Mouse (Mus musculus) neural tube, embryonic 13.5 days (tissue): Measurements from ENCODE around the gene Ugt1a10. TPM values are rescaled to one million over a fixed set of nuclear protein-coding genes. Genes with fewer than 3 reads are reported as not detected.

ENCODE experiments used
- ATAC-seq: fragments of 200-750 bp; cut with Nextera tagmentation; 2 replicates; pipeline ENCODE4 v1.8.0; 2017; ENCODE audit warnings: low read depth, mild to moderate bottlenecking, moderate TSS enrichment, moderate library complexity
- H3K27ac ChIP-seq: fragments of 300-500 bp; sonication (generic); replicated peaks from 2 replicates; pipeline ENCODE4 v1.5.1; 2015; ENCODE audit warnings: moderate library complexity, mild to moderate bottlenecking, inconsistent platforms
- H3K27me3 ChIP-seq: fragments of 300-500 bp; sonication (generic); 2 replicates; pipeline ENCODE4 v1.6.1; 2015; ENCODE audit warnings: mild to moderate bottlenecking, inconsistent platforms
- H3K36me3 ChIP-seq: fragments of 300-500 bp; sonication (generic); 2 replicates; pipeline ENCODE4 v1.6.1; 2015; ENCODE audit warnings: mild to moderate bottlenecking, inconsistent platforms
- H3K4me1 ChIP-seq: fragments of 300-500 bp; sonication (generic); replicated peaks from 2 replicates; pipeline ENCODE4 v1.6.1; 2015; ENCODE audit warnings: inconsistent platforms
- H3K4me2 ChIP-seq: fragments of 300-500 bp; sonication (generic); 2 replicates; pipeline ENCODE4 v1.6.1; 2015; ENCODE audit warnings: inconsistent platforms, mild to moderate bottlenecking, moderate library complexity
- H3K4me3 ChIP-seq: fragments of 300-500 bp; sonication (generic); 2 replicates; pipeline ENCODE4 v1.5.1; 2015; ENCODE audit warnings: mild to moderate bottlenecking, inconsistent platforms
- H3K9ac ChIP-seq: fragments of 300-500 bp; sonication (generic); 2 replicates; pipeline ENCODE4 v1.6.1; 2015; ENCODE audit warnings: moderate library complexity, mild to moderate bottlenecking, inconsistent platforms
- H3K9me3 ChIP-seq: fragments of 300-500 bp; sonication (generic); 2 replicates; pipeline ENCODE4 v1.6.1; 2016; ENCODE audit warnings: inconsistent platforms
- WGBS: fragments of 180-500 bp; shearing (Covaris S2); methylation state at CpG from one replicate; pipeline ENCODE4 v1.1.7; 2015; 5-methylcytosine and 5-hydroxymethylcytosine counted together
- polyA plus RNA-seq: library from polyadenylated mRNA; unstranded; fragments of >200 nt; fragmentation: Nextera tagmentation; extraction: Ambion mirVana; gene quantifications from 2 replicates; pipeline ENCODE4 v1.2.1, GENCODE M21; 2015

Gene Ugt1a10
- polyA plus RNA-seq, 1 experiment from 2014 or later: not detected

GRCm38 (mm10) chr1:88240579-88240978 lies 185.4 kb downstream of the Ugt1a10 start:
- Histone ChIP-seq H3K36me3 (no peaks in the 10 kb centered on the region), H3K4me2 (no peak overlapping the region), H3K4me1 (no peaks in the 10 kb centered on the region), H3K4me3 (no peak overlapping the region), H3K27me3 (no peaks in the 10 kb centered on the region), H3K9me3 (peaks cover 96% of the 10 kb centered on the region), H3K9ac (no peak overlapping the region), H3K27ac (no peak overlapping the region)
- 77% methylated on average over 4 of the region's 4 CpGs for WGBS
- no peak for ATAC-seq

DNA sequence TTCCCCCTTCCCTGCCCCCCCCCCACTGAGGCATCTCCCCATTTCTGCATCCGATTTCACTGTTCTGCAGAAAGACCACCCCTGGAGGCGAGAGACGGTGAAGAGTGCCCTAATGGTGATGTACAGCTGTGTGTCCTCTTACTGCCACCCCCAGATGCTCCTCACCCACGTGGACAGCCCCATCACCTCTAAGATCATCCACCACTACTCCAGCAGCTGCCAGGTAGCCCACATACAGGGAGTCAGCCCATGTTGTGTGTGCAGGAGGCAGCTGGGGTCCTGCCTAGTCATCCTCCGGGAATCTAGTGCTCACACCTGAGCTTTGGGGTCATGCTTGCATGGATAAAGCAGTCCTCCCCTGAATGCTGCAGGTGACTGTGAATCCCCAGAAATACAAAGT lies 188.7 kb downstream of the Ugt1a10 start:
- H3K4me3 ChIP-seq: no peak overlapping the region
- no peak for ATAC-seq
- no peak overlapping the region for H3K4me2 ChIP-seq
- H3K27me3 ChIP-seq: no peaks in the 10 kb centered on the region
- WGBS: 67% methylated on average over 5 of the region's 5 CpGs
- no peak overlapping the region for H3K27ac ChIP-seq
- no peaks in the 10 kb centered on the region for H3K36me3 ChIP-seq
- H3K9ac ChIP-seq: no peak overlapping the region
- peaks cover 99% of the 10 kb centered on the region for H3K9me3 ChIP-seq
- H3K4me1 ChIP-seq: no peaks in the 10 kb centered on the region

GRCm38 (mm10) chr1:88245881-88246280 lies 190.7 kb downstream of the Ugt1a10 start:
- H3K36me3 ChIP-seq: no peaks in the 10 kb centered on the region
- peaks cover 99% of the 10 kb centered on the region for H3K9me3 ChIP-seq
- no peak overlapping the region for H3K4me2 ChIP-seq
- no peak for ATAC-seq
- H3K4me3 ChIP-seq: no peak overlapping the region
- H3K4me1 ChIP-seq: no peaks in the 10 kb centered on the region
- H3K9ac ChIP-seq: no peak overlapping the region
- WGBS: 80% methylated on average over 6 of the region's 6 CpGs
- H3K27ac ChIP-seq: no peak overlapping the region
- no peaks in the 10 kb centered on the region for H3K27me3 ChIP-seq

DNA sequence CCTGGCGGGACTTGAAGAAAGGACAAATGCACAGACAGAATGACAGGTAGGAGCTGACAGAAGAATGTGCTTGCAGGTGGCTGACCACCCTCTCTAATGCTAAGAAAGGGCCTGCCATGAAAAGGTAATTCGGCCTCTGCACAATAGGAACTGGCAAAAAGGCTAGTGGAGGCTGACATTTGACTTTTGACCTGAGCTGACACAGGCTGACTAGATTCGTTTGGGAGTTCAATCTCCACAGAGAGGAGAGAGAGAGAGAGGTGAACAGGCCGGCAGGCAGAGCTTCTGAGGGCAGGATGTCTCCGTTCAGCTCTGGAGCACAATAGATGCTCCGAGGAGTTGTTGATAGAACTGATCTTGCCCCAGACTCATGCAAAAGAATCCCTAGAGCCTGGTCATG lies 191.2 kb downstream of the Ugt1a10 start:
- WGBS: 46% methylated on average over 6 of the region's 6 CpGs
- no peak overlapping the region for H3K9ac ChIP-seq
- H3K9me3 ChIP-seq: peaks cover 99% of the 10 kb centered on the region
- H3K36me3 ChIP-seq: no peaks in the 10 kb centered on the region
- H3K27ac ChIP-seq: no peak overlapping the region
- no peak for ATAC-seq
- no peaks in the 10 kb centered on the region for H3K4me1 ChIP-seq
- no peak overlapping the region for H3K4me2 ChIP-seq
- H3K27me3 ChIP-seq: no peaks in the 10 kb centered on the region
- H3K4me3 ChIP-seq: no peak overlapping the region

GRCm38 (mm10) chr1:88247660-88248059 lies 192.5 kb downstream of the Ugt1a10 start:
- no peaks in the 10 kb centered on the region for H3K36me3 ChIP-seq
- WGBS: 50% methylated on average over 2 of the region's 2 CpGs
- H3K9me3 ChIP-seq: peaks cover 97% of the 10 kb centered on the region
- H3K9ac ChIP-seq: no peak overlapping the region
- H3K4me1 ChIP-seq: no peaks in the 10 kb centered on the region
- no peak overlapping the region for H3K27ac ChIP-seq
- no peak overlapping the region for H3K4me3 ChIP-seq
- ATAC-seq: no peak
- no peaks in the 10 kb centered on the region for H3K27me3 ChIP-seq
- H3K4me2 ChIP-seq: no peak overlapping the region

DNA sequence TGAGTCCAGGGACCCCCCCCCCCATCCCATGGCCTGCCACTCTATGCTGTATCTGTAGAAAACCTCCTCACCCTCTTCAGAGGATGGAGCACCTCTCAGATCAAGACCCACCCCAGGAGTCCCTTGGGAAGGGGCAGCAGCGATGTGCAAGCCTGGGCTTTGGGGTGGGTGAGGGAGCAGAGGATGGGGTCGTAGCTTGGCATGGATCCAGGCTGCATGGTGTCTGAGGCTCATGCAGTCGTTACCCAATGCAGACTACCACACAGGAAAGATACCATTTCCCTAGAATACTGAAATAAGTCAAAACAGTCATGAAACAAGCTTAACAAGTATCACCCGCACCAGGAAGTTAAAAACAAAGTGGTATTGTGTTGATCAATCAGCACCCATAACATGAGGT lies 193.5 kb downstream of the Ugt1a10 start:
- no peak overlapping the region for H3K9ac ChIP-seq
- H3K4me1 ChIP-seq: no peaks in the 10 kb centered on the region
- WGBS: 73% methylated on average over 4 of the region's 4 CpGs
- no peak for ATAC-seq
- no peaks in the 10 kb centered on the region for H3K27me3 ChIP-seq
- no peaks in the 10 kb centered on the region for H3K36me3 ChIP-seq
- no peak overlapping the region for H3K27ac ChIP-seq
- H3K9me3 ChIP-seq: peaks cover 97% of the 10 kb centered on the region
- H3K4me2 ChIP-seq: no peak overlapping the region
- H3K4me3 ChIP-seq: no peak overlapping the region

- H3K36me3 ChIP-seq: no peaks in the 10 kb centered on the region
- H3K4me2 ChIP-seq: no peak overlapping the region
- no peak for ATAC-seq
- H3K27ac ChIP-seq: no peak overlapping the region
- H3K9ac ChIP-seq: no peak overlapping the region
- 80% methylated on average over 7 of the region's 7 CpGs for WGBS
- no peaks in the 10 kb centered on the region for H3K27me3 ChIP-seq
- no peaks in the 10 kb centered on the region for H3K4me1 ChIP-seq
- peaks cover 97% of the 10 kb centered on the region for H3K9me3 ChIP-seq
- no peak overlapping the region for H3K4me3 ChIP-seq
Observed at GRCm38 (mm10) chr1:88249596-88249995, 194.4 kb downstream of the Ugt1a10 start.

DNA sequence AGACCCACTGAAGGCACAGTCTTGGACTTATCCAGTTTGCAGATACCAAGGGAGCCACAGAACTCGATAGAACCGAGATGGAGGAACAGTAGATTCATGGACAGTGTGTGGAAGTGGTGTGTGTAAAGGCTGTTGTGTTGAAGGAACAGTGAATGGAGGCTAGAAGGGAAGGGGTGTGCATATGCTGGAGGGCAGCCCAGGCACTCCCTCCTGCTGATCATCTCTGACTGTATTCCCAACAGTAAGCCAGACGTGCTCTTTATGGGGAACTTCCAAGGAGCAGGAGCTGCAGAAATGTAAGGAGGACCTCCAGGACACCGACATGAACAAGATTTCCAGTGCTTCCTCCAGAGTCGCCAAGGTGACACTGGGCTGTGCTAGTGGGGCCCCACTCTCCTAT lies 194.8 kb downstream of the Ugt1a10 start:
- no peak for ATAC-seq

GRCm38 (mm10) chr1:88253106-88253505 lies 197.9 kb downstream of the Ugt1a10 start:
- Histone ChIP-seq H3K4me3 (no peak overlapping the region), H3K4me2 (no peak overlapping the region), H3K9me3 (peaks cover 97% of the 10 kb centered on the region), H3K4me1 (no peaks in the 10 kb centered on the region), H3K9ac (no peak overlapping the region), H3K27ac (no peak overlapping the region), H3K27me3 (no peaks in the 10 kb centered on the region), H3K36me3 (no peaks in the 10 kb centered on the region)
- no peak for ATAC-seq
- 75% methylated on average over 8 of the region's 8 CpGs for WGBS

More for the DNA sequence above, 194.8 kb downstream of the Ugt1a10 start:
- no peak overlapping the region for H3K9ac ChIP-seq
- 81% methylated on average over 5 of the region's 5 CpGs for WGBS
- H3K9me3 ChIP-seq: peaks cover 97% of the 10 kb centered on the region
- H3K27me3 ChIP-seq: no peaks in the 10 kb centered on the region
- H3K36me3 ChIP-seq: no peaks in the 10 kb centered on the region
- H3K27ac ChIP-seq: no peak overlapping the region
- no peak overlapping the region for H3K4me3 ChIP-seq
- H3K4me2 ChIP-seq: no peak overlapping the region
- H3K4me1 ChIP-seq: no peaks in the 10 kb centered on the region

DNA sequence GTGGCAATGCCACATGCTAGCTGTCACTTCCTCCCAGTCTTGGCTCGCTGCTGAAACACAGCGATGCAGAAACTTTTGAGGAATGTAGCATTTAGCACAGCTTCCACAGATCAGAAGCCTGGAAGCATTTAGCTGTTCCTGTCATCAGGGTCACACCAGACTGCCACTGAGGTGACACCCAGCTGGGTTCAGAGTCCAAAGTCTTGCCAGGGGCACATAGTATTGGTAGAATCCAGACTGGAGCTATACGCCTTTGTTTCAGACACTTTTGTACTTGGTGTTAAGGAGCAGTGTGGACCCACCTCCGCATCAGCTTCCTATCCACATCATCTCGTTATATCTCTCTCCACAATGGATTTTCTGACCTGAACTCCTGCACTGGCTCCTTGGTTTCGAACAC lies 198.4 kb downstream of the Ugt1a10 start:
- Histone ChIP-seq H3K4me2 (no peak overlapping the region), H3K27ac (no peak overlapping the region), H3K4me3 (no peak overlapping the region), H3K36me3 (no peaks in the 10 kb centered on the region), H3K9ac (no peak overlapping the region), H3K4me1 (no peaks in the 10 kb centered on the region), H3K27me3 (no peaks in the 10 kb centered on the region), H3K9me3 (peaks cover 97% of the 10 kb centered on the region)
- whole genome bisulfite sequencing: 76% methylated on average over 6 of the region's 6 CpGs
- ATAC-seq: no peak

- H3K9me3 ChIP-seq: peaks cover 83% of the 10 kb centered on the region
- H3K4me2 ChIP-seq: no peak overlapping the region
- ATAC-seq: no peak
Observed at GRCm38 (mm10) chr1:88254793-88255465, 199.7 kb downstream of the Ugt1a10 start.

DNA sequence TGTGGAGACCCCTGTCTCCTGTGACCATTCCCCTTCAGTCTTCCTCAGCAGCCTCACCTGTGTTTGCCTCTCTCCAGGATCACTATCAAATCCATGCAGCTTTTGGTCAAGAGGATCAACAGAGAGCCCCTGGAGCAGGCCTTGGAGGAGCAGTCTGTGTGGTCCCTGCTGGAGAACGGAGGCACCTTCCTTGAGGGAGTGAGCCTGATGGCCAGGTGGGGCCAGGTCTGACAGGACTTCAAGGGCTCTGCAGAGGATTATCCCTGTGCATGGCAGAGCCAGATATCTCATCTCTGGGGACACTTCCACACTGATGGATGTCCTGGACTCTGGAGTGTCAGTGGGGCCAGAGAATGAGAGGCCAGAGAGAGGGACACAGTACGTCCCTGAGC lies 200.3 kb downstream of the Ugt1a10 start:
- Histone ChIP-seq H3K36me3 (peaks cover 14% of the 10 kb centered on the region), H3K4me2 (no peak overlapping the region), H3K27ac (no peak overlapping the region), H3K9me3 (peaks cover 78% of the 10 kb centered on the region), H3K27me3 (no peaks in the 10 kb centered on the region), H3K9ac (no peak overlapping the region), H3K4me1 (peaks cover 12% of the 10 kb centered on the region; the same call in 1 of the 2 replicates), H3K4me3 (no peak overlapping the region)
- WGBS: 61% methylated on average over 2 of the region's 2 CpGs
- ATAC-seq: no peak

More at GRCm38 (mm10) chr1:88254793-88255465, 199.7 kb downstream of the Ugt1a10 start:
- Histone ChIP-seq H3K36me3 (peaks cover 9% of the 10 kb centered on the region), H3K27ac (no peak overlapping the region), H3K4me1 (0 out of 2 replicates have a peak, but pooled peaks cover 9% of the 10 kb centered on the region), H3K4me3 (no peak overlapping the region), H3K9ac (no peak overlapping the region), H3K27me3 (no peaks in the 10 kb centered on the region)
- WGBS: 88% methylated on average over 12 of the region's 12 CpGs
